Mouse (Mus musculus): ENCODE measurements around the gene Prkce. TPM values are rescaled to one million over a fixed set of nuclear protein-coding genes. Genes with fewer than 3 reads are reported as not detected.

Prkce gene
- total and polyA plus RNA-seq, 3 experiments: 6.1 to 27.3 (median 26.0) TPM

- TF ChIP-seq EP300 (IDR thresholded peaks at IDR 0.05; ENCODE audit: insufficient read depth, low read depth, low read length): no peak
- TF ChIP-seq POLR2A (IDR thresholded peaks at IDR 0.05; ENCODE audit: insufficient read depth, low read depth, low read length): no peak
- TF ChIP-seq CTCF (IDR thresholded peaks at IDR 0.05): no peak
- intact Hi-C loops (cut with DNase I): loop anchor here (2.0 kb wide), 1 partner anchor 52 kb away; no protein-coding TSS in a partner anchor
These were observed 47.2 kb downstream of the Prkce start for GRCm38 (mm10) chr17:86214741-86215140.

DNA sequence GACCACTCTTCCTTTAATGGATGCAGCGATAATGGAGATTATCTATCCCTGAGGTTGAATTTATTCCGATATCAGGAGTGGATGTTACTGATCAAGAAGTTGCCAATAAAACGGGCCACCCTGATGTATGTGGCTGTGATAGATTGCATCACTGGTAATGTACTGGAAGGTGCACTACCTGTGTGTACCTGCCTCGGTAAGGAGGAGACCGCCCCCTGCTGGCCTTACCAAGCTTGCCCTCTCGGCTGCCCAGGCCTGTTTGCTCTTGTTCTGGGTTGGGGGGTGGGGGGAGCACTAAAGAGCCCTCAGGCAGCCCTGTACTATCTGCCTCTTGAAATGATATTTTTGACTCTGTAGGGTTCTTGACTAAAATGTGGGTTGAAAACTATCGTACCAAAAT is 48.2 kb downstream of the Prkce start:
- WGBS: 81% methylated on average over 7 of the region's 7 CpGs
- intact Hi-C loops (cut with DNase I): loop anchor here (2.0 kb wide), 1 partner anchor 53 kb away; no protein-coding TSS in a partner anchor
- no peaks in the 10 kb centered on the region for H3K36me3 ChIP-seq (ENCODE audit: control insufficient read depth, insufficient read depth, low read length)
- no peak overlapping the region for H3K27ac ChIP-seq
- H3K4me3 ChIP-seq: no peak overlapping the region
- peaks cover 4% of the 10 kb centered on the region for H3K79me2 ChIP-seq (replicated peaks; ENCODE audit: control insufficient read depth, insufficient read depth, low read length)
- H3K9ac ChIP-seq (ENCODE audit: low read depth, low read length): no peak overlapping the region
- DNase-seq: peak in 1 of 2 experiments; percentile 29
- H3K4me1 ChIP-seq (ENCODE audit: control insufficient read depth, insufficient read depth, low read length): peaks cover 1% of the 10 kb centered on the region; the same call in 1 of the 2 replicates
- no peaks in the 10 kb centered on the region for H3K27me3 ChIP-seq (ENCODE audit: control insufficient read depth, insufficient read depth, low read length)
- peak; percentile 62 for TF ChIP-seq CTCF (IDR thresholded peaks at IDR 0.05)
- TF ChIP-seq EP300 (IDR thresholded peaks at IDR 0.05; ENCODE audit: insufficient read depth, low read depth, low read length): no peak
- TF ChIP-seq POLR2A (IDR thresholded peaks at IDR 0.05; ENCODE audit: insufficient read depth, low read depth, low read length): no peak

More at GRCm38 (mm10) chr17:86214741-86215140, 47.2 kb downstream of the Prkce start:
- H3K36me3 ChIP-seq (ENCODE audit: control insufficient read depth, insufficient read depth, low read length): no peaks in the 10 kb centered on the region
- H3K27me3 ChIP-seq (ENCODE audit: control insufficient read depth, insufficient read depth, low read length): no peaks in the 10 kb centered on the region
- 84% methylated on average over 14 of the region's 14 CpGs for WGBS
- no peak overlapping the region for H3K27ac ChIP-seq
- DNase-seq: no peak
- peaks cover 4% of the 10 kb centered on the region; the same call in 1 of the 2 replicates for H3K4me1 ChIP-seq (ENCODE audit: control insufficient read depth, insufficient read depth, low read length)
- no peak overlapping the region for H3K9ac ChIP-seq (ENCODE audit: low read depth, low read length)
- no peak overlapping the region for H3K4me3 ChIP-seq
- H3K79me2 ChIP-seq (replicated peaks; ENCODE audit: control insufficient read depth, insufficient read depth, low read length): peaks cover 4% of the 10 kb centered on the region

GRCm38 (mm10) chr17:86217468-86217867 is 49.9 kb downstream of the Prkce start:
- TF ChIP-seq CTCF (IDR thresholded peaks at IDR 0.05) (no peak), EP300 (IDR thresholded peaks at IDR 0.05; ENCODE audit: insufficient read depth, low read depth, low read length) (no peak), POLR2A (IDR thresholded peaks at IDR 0.05; ENCODE audit: insufficient read depth, low read depth, low read length) (no peak)
- intact Hi-C loops (cut with DNase I): no loop called here
- DNase-seq: no peak
- H3K79me2 ChIP-seq (replicated peaks; ENCODE audit: control insufficient read depth, insufficient read depth, low read length): peaks cover 7% of the 10 kb centered on the region
- H3K36me3 ChIP-seq (ENCODE audit: control insufficient read depth, insufficient read depth, low read length): no peaks in the 10 kb centered on the region
- no peaks in the 10 kb centered on the region for H3K27me3 ChIP-seq (ENCODE audit: control insufficient read depth, insufficient read depth, low read length)
- no peak overlapping the region for H3K9ac ChIP-seq (ENCODE audit: low read depth, low read length)
- no peak overlapping the region for H3K27ac ChIP-seq
- peaks cover 1% of the 10 kb centered on the region; the same call in 1 of the 2 replicates for H3K4me1 ChIP-seq (ENCODE audit: control insufficient read depth, insufficient read depth, low read length)
- WGBS: 73% methylated on average over 5 of the region's 5 CpGs
- no peak overlapping the region for H3K4me3 ChIP-seq

DNA sequence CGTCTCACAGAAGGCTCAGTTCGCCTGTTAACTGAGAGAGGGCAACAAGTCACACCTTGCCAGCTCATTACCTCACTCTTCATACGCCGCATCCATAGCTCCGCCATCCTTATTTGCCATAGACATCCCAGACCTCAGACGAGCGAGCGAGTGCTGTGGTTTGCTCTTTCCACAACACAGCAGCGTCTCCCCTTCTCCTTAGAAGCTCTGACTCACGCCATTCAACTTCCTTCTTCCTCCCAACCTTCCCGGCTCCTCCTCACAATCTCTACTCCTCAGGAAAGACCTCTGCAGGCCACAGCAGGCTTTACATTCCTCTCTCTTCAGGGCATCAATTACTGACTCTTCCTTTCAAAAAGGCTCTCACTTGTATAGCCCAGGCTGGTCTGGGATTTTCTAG is 51.0 kb downstream of the Prkce start:
- no peak for DNase-seq
- Histone ChIP-seq H3K36me3 (ENCODE audit: control insufficient read depth, insufficient read depth, low read length) (no peaks in the 10 kb centered on the region), H3K4me3 (no peak overlapping the region), H3K79me2 (replicated peaks; ENCODE audit: control insufficient read depth, insufficient read depth, low read length) (peaks cover 7% of the 10 kb centered on the region), H3K4me1 (ENCODE audit: control insufficient read depth, insufficient read depth, low read length) (peaks cover 1% of the 10 kb centered on the region; the same call in 1 of the 2 replicates), H3K27ac (no peak overlapping the region), H3K27me3 (ENCODE audit: control insufficient read depth, insufficient read depth, low read length) (no peaks in the 10 kb centered on the region), H3K9ac (ENCODE audit: low read depth, low read length) (no peak overlapping the region)
- intact Hi-C loops (cut with DNase I): no loop called here
- WGBS: 73% methylated on average over 11 of the region's 11 CpGs
- TF ChIP-seq EP300 (IDR thresholded peaks at IDR 0.05; ENCODE audit: insufficient read depth, low read depth, low read length) (no peak), CTCF (IDR thresholded peaks at IDR 0.05) (no peak), POLR2A (IDR thresholded peaks at IDR 0.05; ENCODE audit: insufficient read depth, low read depth, low read length) (no peak)

- Histone ChIP-seq H3K36me3 (ENCODE audit: control insufficient read depth, insufficient read depth, low read length) (no peaks in the 10 kb centered on the region), H3K9ac (ENCODE audit: low read depth, low read length) (no peak overlapping the region), H3K4me1 (ENCODE audit: control insufficient read depth, insufficient read depth, low read length) (peaks cover 5% of the 10 kb centered on the region), H3K27me3 (ENCODE audit: control insufficient read depth, insufficient read depth, low read length) (no peaks in the 10 kb centered on the region), H3K4me3 (no peak overlapping the region), H3K79me2 (replicated peaks; ENCODE audit: control insufficient read depth, insufficient read depth, low read length) (peaks cover 7% of the 10 kb centered on the region; the same call in 1 of the 2 replicates), H3K27ac (no peak overlapping the region)
- TF ChIP-seq EP300 (IDR thresholded peaks at IDR 0.05; ENCODE audit: insufficient read depth, low read depth, low read length): no peak
- TF ChIP-seq CTCF (IDR thresholded peaks at IDR 0.05): no peak
- no peak for TF ChIP-seq POLR2A (IDR thresholded peaks at IDR 0.05; ENCODE audit: insufficient read depth, low read depth, low read length)
- 81% methylated on average over 10 of the region's 10 CpGs for WGBS
- DNase-seq: no peak
- intact Hi-C loops (cut with DNase I): no loop called here
These were observed 58.1 kb downstream of the Prkce start for GRCm38 (mm10) chr17:86225488-86226186.

DNA sequence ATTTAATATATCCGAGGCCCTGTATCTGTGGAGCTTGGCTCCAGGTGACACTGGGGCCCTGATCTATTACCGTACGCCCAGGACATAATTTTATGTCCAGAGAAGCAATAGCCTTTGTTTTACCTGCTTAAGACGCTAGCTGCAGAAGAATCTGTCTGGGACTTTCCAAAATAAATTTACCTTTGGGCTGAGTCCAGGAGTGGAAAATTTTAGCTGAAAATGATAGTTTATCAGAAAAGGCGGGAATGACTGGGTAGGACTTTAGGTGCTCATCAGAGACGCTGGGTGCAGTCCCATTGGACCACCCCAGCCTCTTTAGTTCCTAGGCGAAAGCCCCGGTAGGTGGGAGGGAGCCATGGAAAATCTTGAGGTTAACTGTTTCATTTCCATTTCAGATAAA is 58.6 kb downstream of the Prkce start:
- H3K9ac ChIP-seq (ENCODE audit: low read depth, low read length): no peak overlapping the region
- peaks cover 7% of the 10 kb centered on the region; the same call in 1 of the 2 replicates for H3K79me2 ChIP-seq (replicated peaks; ENCODE audit: control insufficient read depth, insufficient read depth, low read length)
- H3K4me1 ChIP-seq (ENCODE audit: control insufficient read depth, insufficient read depth, low read length): peaks cover 5% of the 10 kb centered on the region
- no peaks in the 10 kb centered on the region for H3K27me3 ChIP-seq (ENCODE audit: control insufficient read depth, insufficient read depth, low read length)
- 77% methylated on average over 8 of the region's 8 CpGs for WGBS
- DNase-seq: no peak
- intact Hi-C loops (cut with DNase I): no loop called here
- TF ChIP-seq CTCF (IDR thresholded peaks at IDR 0.05): no peak
- TF ChIP-seq EP300 (IDR thresholded peaks at IDR 0.05; ENCODE audit: insufficient read depth, low read depth, low read length): no peak
- TF ChIP-seq POLR2A (IDR thresholded peaks at IDR 0.05; ENCODE audit: insufficient read depth, low read depth, low read length): no peak
- H3K27ac ChIP-seq: no peak overlapping the region
- no peak overlapping the region for H3K4me3 ChIP-seq
- no peaks in the 10 kb centered on the region for H3K36me3 ChIP-seq (ENCODE audit: control insufficient read depth, insufficient read depth, low read length)
